Mouse (Mus musculus) neural tube, embryonic 10.5 days (tissue): ENCODE results near the gene Tex37.
A peak's percentile ranks its signal among the peaks of the same experiment; 100 is the strongest.

Experiments used
- DNase-seq: peaks from one replicate; pipeline ENCODE4 v3.0.0-alpha.2; 2017; ENCODE audit warnings: low spot score; ENCODE audit errors: extremely low spot score

The Tex37 gene

DNA sequence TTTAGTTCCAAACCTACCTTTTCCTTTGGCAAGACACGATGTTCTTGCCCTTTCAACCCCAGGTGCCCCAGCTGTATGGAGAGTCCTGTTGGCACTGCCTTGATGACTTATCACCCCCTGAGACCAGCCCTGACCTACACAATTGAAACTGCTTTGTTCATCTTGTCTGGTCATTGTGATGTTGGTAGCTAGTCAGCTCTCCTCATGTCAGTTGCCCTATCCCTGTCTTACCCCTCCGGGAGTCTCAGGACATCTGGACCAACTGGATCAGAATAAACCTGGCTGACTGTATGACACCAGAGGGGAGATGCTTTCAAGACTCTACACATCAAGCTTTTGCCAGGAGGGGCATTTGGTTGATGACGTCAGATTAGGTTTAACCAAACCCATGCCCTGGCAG lies at the start of gene Tex37:
Gene Tex37 (minus strand): TSS at position 101 of the 400 bp plus-strand sequence.
- no peak for DNase-seq

DNA sequence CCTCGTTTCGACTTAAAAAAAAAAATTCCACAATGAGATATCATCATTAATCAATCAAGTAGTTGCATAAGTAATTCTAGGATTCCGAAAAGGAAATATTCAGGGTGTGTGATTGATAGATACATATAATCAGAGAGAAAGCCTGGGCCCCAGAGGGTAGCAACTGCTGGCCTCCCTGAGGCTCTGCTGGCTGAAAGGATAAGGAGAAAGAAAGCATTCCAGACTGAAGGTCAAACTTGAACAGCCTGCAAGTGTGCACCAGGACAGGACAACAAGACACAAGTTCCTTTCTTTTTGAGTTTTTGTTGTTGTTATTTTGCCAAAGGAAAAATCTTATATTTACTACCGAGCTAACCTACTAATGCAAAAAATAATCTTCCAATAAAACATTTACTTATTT lies 49.6 kb upstream of the Tex37 start:
- DNase-seq, result no peak

DNA sequence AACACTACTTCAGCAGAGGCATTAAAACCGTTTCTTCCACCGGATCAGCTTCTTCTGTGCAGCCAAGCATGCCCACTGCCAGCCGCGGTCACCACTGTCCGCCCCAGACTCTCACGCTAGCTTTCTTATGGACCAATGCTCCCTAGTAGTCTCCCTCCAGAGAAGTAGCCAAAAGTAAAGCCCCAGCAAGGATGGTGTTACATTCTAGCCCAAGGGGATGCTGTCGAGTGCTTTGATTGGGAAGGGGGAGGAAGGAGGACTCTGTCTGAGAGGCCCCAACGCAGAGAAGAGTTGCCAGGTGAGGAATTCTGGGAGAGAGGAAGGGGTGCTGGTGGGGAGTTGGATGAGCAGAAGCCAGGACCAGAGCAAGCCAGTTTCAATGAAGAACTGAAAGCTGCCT lies 48.7 kb upstream of the Tex37 start:
- no peak for DNase-seq

GRCm38 (mm10) chr6:70965694-70966093 lies 47.0 kb upstream of the Tex37 start:
- DNase-seq, result no peak

GRCm38 (mm10) chr6:70964116-70964830 lies 45.5 kb upstream of the Tex37 start:
- DNase-seq, result no peak

- peak; percentile 50 for DNase-seq
Observed at GRCm38 (mm10) chr6:70957341-70957940, 38.7 kb upstream of the Tex37 start.

GRCm38 (mm10) chr6:70956936-70957335 lies 38.2 kb upstream of the Tex37 start:
- DNase-seq, result no peak

DNA sequence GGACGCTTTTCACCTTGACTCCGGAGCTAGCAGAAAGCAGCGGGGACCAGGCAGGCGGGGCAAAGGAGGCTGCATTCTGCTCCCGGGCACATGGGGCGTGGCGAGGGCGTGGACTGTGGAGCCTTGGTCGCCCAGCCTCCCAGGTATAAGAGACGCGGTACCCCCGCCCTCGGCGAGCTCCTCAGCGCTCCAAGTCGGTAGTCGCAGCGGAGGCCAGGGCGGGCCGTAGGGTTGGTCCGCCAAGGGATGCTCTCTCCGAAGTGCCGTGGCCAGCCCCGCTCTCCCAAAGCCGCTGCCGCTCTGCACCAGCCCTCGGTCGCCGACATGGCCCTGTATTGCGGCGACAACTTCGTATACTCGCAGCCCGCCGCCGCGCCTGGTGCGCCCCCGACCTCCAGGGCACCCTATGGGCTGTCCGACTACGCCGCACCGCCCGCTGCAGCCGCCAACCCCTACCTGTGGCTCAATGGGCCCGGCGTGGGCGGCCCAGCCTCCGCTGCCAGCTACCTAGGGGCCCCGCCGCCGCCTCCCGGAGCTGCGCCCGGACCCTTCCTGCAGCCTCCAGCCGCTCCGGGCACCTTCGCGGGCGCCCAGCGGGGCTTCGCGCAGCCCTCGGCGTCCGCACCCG lies 37.7 kb upstream of the Tex37 start, which contains the start of gene Foxi3:
Gene Foxi3 (plus strand): TSS at position 247 of the 628 bp plus-strand sequence.
- peak; percentile 67 for DNase-seq

DNA sequence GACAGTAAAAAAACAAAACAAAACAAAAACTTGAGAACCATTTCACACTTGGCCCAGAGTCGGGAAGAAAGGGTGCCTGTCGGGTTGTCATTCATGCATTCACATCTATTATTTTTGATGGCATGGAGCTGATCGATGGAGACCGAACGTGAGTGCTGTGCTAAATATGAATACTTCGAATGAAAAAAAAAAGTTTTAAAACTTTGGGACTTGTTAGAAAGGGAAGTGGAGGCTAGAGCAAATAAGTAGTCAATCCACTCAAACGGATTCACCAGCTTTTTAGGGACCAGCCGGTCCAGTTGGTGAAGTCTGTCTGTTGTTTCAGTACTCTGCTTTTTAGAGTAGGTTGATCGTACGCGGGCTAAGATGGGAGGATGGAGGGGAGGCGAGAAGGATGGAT lies 37.1 kb upstream of the Tex37 start:
- no peak for DNase-seq

DNA sequence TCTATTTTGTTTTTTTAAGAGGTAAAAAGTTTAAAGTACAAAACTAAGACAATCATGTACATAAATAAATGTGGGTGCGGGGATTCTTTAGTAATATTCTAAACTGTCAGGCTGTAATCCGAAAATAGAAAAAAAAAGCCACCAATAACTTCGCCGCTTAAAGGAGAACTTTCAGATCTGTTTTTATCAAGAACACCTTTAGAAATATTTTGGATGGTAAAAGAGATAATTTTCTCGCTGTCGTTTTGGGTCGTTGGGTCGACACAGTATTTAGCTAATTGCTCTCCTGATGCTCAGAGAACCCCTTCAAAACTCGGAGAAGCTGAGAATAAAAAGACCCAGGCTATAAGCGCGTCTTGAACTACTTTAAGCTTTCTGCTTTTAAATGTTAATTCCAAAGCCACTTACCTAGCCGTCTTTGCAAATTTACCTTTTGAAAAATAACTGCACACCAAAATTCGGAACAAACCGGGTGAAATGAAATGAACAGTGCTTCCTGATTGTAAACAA lies 36.6 kb upstream of the Tex37 start:
- no peak for DNase-seq

DNA sequence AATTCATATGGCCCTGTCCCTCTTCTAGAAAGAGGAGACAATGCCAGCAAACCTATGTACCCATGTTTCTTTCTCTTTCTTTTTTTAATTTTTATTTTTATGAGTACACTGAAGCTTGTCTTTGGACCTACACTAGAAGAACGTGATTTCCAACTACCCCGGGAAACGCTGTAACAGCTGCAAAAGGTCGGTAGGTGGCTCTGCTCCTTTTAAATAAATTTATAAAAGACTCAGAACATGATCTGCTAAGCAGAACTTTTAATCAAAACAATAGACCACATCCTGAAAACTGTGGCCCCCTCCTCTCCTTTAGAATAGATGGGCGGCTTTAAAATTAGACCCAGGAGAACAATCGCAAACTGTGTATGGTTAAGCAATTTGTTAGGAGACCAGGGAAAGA lies 35.3 kb upstream of the Tex37 start:
- DNase-seq, result no peak

GRCm38 (mm10) chr6:70953274-70953673 lies 34.5 kb upstream of the Tex37 start:
- no peak for DNase-seq

- DNase-seq, result no peak
Observed at GRCm38 (mm10) chr6:70931801-70932200, 13.1 kb upstream of the Tex37 start.

DNA sequence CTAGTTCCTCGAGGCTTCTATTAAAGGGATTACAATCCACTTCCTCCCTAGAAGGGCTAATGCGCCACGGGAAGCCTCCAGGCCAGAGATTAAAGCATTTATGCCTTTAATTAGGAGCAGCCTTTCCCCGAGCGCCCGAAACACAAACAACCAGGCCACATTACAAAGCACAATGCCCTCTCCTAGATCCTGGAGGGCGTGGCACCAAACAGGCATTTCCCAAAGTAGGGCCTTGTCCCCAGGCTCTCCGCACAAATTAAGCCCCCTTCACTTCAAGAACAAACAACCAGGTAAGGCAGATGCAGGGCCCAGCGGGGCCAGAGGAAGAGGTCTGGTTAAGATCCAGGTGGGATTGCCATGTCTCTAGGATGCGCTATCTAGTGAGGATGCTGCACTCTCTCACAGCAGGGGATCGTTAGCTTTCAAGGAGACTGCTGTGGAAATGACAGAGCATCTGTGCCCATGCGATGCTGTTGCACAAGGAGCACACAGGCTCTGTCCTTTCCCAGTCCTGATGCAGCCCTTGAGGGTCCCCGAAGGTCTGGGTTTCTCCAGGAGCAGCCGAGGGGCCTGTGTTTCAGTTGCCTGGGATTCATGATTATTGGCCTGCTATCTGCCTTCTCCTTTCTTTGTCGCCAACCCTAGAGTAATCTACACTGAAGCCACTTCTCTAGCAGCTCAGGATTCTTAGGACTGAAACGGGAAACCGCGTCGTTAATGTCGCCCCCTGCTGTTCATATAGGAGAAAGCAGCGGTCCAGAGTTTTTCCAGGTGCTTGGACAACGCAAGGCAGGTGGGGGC lies 2.7 kb upstream of the Tex37 start:
- DNase-seq, result peak; percentile 61

DNA sequence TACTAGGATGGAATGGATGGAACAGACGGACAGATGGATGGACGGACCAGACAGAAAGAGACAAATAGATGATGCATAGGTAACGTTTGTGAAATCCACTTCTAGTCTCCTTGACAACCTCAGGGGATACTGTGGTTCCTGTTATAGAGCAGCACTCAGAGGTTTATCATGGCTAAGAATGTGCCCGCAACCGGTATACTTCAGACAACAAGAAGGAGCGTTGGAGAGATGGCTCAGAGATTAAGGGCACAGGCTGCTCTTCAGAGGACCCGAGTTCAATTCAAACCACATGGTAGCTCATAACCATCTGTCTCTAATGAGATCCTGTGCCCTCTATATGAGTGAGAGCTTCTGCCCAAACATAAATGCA lies 6.3 kb downstream of the Tex37 start:
- DNase-seq, result no peak

- no peak for DNase-seq
Observed at GRCm38 (mm10) chr6:70911668-70912395, 6.9 kb downstream of the Tex37 start.

GRCm38 (mm10) chr6:70910285-70910684 lies 8.4 kb downstream of the Tex37 start:
- no peak for DNase-seq

GRCm38 (mm10) chr6:70909572-70909971 lies 9.2 kb downstream of the Tex37 start:
- DNase-seq, result no peak

DNA sequence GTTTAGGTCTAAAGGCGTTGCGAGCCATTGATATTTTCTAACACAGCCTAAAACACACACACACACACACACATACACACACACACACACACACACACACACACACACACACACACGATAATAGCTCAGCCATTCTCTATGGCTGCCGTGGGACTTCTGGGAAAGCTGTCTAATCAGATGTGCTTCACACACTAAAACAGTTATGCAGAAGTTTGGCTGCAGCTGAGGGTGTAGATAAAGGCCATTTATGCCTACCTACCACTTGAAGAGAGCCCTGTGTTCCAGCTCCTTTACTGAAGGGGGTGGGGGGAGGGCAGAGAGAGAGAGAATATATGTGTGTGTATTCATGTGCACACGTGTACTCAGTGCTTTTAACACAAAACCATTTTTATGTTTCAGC lies 15.0 kb downstream of the Tex37 start:
- DNase-seq, result no peak

- DNase-seq, result no peak
Observed at GRCm38 (mm10) chr6:70899594-70900003, 19.1 kb downstream of the Tex37 start.

- DNase-seq, result no peak
Observed at GRCm38 (mm10) chr6:70898166-70898565, 20.6 kb downstream of the Tex37 start.
